Mouse (Mus musculus) retina, embryonic 14.5 days (tissue): ENCODE results near the gene Olfr1441.
A peak's percentile ranks its signal among the peaks of the same experiment; 100 is the strongest.

Experiments
- DNase-seq: peaks from one replicate; pipeline ENCODE4 v3.0.0-alpha.2; 2015; ENCODE audit warnings: low spot score

Olfr1441 gene

DNA sequence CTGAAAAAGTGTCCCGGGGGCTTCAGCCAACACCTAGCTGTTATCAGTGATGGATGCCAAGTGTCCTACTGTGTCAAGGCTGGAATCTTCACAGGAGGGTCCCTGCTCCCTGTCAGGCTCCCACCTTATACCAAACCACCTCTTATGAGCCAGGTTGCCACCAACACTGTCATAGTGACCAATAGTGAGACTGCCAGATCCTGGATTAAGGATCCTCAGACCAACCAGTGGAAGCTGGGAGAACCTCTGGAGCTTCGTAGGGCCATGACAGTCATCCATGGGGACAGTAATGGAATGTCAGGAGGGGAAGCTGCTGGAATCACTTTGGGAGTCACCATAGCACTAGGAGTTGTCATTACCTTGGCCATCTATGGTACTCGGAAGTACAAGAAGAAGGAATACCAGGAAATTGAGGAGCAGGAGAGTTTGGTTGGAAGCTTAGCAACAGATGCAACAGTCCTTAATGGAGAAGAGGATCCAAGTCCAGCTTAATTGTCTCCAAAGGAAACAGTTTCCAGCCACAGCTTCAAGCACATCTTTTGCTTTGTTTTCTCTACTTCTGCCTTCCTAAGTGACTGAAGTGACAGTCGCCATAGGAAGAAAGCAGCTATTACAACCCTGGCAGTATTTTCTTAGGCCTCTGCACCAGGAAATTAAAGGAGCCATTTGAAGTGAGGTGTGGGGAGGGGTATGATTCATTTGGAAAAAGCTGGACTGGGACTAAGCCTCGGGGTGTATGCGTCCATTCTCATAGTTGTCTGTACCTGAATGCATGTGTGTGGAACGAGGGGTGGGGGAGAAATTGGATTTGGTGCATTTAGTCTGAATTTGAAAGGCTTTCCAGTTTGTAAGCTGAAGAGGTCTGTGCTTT lies 45.9 kb downstream of the Olfr1441 start:
- DNase-seq = no peak

DNA sequence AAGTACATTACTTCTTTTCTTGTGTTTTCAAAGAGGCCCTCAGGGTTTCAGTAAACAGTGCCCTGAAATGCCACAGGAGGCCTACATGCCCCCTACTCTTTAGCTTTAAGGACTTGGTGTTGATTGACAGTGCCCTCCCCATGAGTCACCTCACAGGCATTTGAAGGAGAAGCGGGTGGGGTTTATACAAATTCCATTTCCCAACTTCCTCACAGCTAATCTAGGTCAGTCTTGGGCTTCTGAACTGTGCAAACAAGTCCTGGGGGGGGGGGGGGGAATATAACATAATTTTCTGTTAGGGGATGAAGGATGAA lies 46.4 kb downstream of the Olfr1441 start:
- no peak for DNase-seq

DNA sequence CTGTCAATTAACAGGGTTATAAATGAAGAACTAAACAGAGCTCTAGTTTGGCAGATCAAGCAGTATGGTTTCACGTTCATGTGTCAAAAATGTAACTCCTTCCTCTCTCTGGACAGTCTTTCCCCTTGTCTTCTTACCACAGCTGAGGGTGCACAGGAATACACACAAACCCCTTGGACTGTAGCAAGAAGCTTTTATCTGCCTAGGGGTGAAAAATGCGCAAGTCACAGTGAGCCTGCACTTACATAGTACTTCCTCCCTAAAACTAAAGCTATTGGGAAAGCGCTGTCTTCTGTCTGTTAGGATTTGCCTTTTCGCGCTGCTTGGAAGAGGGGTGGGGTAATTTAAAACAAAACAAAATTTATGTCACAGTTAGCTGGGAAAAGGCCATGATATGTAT lies 46.9 kb downstream of the Olfr1441 start:
- DNase-seq = no peak

DNA sequence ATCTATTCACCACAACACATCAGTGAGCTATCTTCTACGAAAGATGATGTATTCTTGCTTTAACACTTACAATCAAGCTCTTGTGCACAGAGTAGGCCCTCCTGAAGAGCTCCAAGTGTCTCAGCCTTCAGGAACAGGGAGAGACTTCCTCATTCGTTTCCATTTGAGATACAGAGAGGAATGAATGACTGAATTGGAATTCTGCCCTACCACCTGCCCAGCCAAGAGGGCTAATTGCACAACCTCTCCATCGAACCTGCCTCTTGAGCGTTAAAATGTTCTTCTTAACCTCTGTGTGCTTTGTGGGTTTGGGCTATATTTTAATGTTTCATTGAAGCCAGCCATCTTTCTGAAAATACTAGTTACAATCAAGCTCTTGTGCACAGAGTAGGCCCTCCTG lies 47.4 kb downstream of the Olfr1441 start:
- DNase-seq = no peak

DNA sequence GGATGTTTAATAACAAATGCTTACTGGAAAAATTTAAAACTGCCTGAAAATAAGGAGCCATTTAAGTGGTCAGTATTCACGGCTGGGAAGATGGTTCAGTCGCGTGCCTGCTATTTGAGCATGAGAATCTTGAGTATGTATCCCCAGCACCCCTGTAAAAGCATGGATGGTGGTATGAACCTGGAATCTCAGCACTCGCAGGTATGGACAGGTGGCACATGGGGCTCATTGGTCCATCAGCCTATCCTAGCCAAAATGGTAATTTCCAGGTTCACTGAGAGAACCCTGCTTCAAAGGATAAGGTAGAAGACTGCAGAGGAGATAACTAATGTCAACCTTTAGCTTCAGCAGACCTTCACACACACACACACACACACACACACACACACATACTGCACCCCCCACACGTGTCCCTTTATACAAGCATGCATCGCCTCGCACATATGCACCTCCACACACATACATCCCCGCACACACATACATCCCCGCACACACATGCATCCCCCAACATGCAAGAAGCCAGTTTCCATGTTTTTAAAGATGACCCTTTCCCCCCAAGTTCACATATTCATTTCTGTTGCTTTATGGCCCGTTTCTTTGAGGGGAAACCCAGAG lies 48.4 kb downstream of the Olfr1441 start:
- no peak for DNase-seq

DNA sequence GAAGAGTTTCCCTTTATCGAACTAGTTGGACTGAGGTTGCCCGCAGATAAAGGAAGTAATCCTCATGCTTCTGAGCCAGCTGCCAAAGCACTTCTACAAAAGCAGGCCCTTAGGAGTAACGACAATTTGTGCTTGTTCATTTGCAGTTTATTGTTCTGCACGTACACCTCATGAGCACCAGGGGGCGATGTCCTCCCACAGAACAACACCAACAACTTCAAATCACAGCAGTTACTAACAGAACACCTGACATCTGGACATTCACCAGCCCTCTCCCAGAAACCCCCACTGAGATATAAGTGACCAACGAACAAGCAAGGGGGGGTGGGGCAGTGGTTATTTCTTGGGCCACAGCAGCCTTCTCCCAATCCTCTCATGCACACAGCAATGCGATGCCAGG lies 49.0 kb downstream of the Olfr1441 start:
- DNase-seq = peak; percentile 75

- peak; percentile 66 for DNase-seq
These were observed 50.2 kb downstream of the Olfr1441 start for GRCm38 (mm10) chr19:12467436-12467835.

DNA sequence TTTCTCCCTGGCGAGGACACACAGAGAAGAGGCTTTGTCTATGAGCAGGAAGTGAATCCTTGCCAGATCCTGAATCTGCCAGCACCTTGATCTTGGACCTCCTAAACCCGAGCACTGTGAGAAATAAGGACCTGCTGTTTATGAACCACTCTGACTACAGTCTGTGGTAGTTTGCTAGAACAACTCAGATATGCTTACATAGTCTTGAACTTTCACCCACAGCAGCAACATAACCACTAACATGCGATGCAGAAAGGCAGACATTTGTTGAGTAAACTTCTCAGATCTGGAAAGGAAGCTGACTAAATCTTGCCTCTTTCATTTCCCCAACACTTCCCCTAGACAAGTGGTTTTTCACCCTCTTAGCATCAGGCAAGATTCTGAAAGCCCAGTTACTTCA lies 54.6 kb downstream of the Olfr1441 start:
- DNase-seq = no peak

DNA sequence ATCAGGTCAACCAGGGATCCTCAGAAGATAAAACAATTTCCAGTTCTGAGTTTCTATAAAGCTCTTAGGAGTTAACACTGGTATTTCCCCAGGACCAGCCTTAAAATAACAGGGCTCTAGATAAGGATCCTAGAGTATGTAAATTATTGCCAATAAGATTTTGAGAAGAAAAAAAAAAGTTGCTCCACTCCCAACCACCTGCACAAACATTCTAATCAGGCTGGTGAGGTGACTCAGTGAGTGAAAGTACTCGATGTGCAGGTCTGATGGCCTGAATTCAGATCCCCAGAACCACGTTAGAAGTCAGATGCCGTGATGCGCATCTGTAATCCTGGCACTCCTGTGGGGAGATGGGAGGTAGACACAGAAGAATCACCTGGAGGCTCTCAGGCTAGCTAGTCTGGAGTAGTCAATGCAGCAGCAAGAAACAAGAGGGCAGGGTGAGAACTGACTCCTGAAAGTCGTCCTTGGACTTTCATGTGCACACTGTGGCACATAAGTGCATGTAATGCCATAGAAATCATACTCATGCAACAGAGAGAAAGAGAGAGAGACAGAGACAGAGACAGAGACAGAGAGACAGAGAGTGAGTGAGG lies 55.2 kb downstream of the Olfr1441 start:
- DNase-seq = no peak
